Mouse (Mus musculus) lung, adult 2 months (tissue): Measurements from ENCODE around the gene Wnt5a. TPM values are rescaled to one million over a fixed set of nuclear protein-coding genes. Genes with fewer than 3 reads are reported as not detected.

Experiments used
- DNase-seq: peaks from one replicate; pipeline ENCODE4 v3.0.0; 2022
- H3K4me1 ChIP-seq: fragments of 200-500 bp; 2 replicates; pipeline ENCODE4 v1.6.1; 2011; ENCODE audit warnings: low read length; ENCODE audit not compliant: control insufficient read depth, insufficient read depth
- H3K4me3 ChIP-seq: fragments of 200-500 bp; replicated peaks from 2 replicates; pipeline ENCODE3; 2011; ENCODE audit warnings: low read depth, mild to moderate bottlenecking, control low read depth, low read length; ENCODE audit errors: extremely low read depth
- CTCF ChIP-seq: fragments of 200-500 bp; IDR thresholded peaks from 2 replicates; pipeline ENCODE4 v1.5.1; 2011; ENCODE audit warnings: mild to moderate bottlenecking, low read length, control low read depth; ENCODE audit not compliant: insufficient read depth
- POLR2A ChIP-seq: fragments of 200-500 bp; IDR thresholded peaks from 2 replicates; pipeline ENCODE4 v1.6.1; 2011; ENCODE audit warnings: low read depth, mild to moderate bottlenecking, control low read depth, low read length, borderline replicate concordance; ENCODE audit errors: extremely low read depth
- WGBS: fragments of 180-500 bp; shearing (Covaris S2); methylation state at CpG from one replicate; pipeline ENCODE4 v1.1.7; 2018; 5-methylcytosine and 5-hydroxymethylcytosine counted together
- polyA plus RNA-seq: library from polyadenylated mRNA; depleted of rRNA; stranded (reverse); fragments of >200 nt; gene quantifications from 2 replicates; pipeline ENCODE4 v1.2.3, GENCODE M21; 2012

The Wnt5a gene
- polyA plus RNA-seq, 1 experiment = 6.9 TPM

DNA sequence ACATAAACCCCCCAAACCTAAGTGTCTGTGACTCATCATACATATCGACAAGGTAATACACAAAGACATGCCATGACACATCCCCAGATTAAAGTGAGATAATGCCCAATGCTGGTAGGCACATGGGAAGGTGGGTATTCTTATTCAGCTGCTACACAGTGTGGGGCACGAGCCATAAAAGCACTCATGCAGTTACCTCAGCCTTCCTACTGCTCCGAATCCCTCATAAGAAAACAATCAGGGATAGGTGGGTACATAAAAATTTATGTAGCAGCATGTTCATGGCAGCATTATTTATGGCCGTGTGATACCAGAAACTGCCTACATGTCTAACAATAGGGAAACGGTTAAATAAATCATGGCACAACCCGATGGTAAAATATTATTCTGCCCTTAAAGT is 35.0 kb downstream of the Wnt5a start:
- no peak overlapping the region for H3K4me3 ChIP-seq
- WGBS = 82% methylated on average over 6 of the region's 6 CpGs
- no peaks in the 10 kb centered on the region for H3K4me1 ChIP-seq
- no peak for DNase-seq
- no peak for TF ChIP-seq POLR2A
- TF ChIP-seq CTCF = no peak

DNA sequence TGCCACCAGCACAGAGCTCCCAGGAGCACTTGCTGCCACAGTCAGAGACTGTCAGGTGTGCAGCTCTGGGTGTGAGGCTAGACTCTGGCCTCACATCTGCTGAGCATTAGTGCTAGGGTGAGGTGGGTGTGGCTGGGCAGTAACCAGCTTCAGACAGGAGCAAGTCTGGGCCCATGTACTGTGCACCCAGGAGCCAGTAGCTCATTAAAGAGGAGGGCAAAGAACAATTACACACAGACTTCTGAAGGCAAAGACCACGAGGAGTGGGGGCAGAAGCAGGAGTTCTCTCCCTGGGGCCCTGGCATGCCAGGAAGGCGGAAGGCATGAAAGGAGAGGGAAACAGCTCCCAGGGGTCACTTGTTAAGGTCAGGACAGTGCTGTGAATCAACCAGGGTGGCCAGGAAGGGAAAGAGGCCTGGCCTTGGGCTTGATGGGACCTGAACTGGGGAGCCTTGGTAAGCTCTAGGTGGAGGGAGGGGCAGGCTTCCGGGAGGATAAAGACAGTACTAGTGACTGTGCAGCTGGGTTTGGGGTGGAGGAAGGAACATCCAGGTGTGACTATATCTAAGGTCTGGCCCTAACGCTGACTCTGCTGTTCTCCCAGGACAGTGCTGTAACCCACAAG is 37.7 kb downstream of the Wnt5a start:
- WGBS = 54% methylated on average over 4 of the region's 4 CpGs
- Histone ChIP-seq H3K4me3 (no peak overlapping the region), H3K4me1 (no peaks in the 10 kb centered on the region)
- DNase-seq = no peak
- TF ChIP-seq CTCF (no peak), POLR2A (no peak)

DNA sequence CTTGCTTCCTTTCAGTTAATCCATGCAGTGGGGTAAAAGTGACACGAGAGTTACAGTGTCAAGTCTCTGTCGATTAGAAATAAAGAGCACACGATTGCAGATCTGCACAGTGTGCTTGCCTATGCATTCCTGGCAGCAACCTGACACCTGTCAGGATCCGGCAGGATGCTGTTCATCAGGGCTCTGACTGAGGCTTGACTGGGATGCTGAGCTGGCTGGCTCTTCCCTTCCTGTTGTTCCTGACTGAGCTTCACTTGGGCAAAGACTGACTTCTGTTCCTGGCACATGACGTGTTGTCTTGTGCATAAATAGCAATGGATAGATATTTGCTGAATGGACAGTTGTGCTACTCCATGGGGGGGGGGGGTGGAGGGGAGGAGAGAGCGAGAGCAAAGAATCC is 57.3 kb downstream of the Wnt5a start:
- no peak for DNase-seq
- TF ChIP-seq POLR2A (no peak), CTCF (no peak)
- no peak overlapping the region for H3K4me3 ChIP-seq
- WGBS = 54% methylated on average over 6 of the region's 6 CpGs
- H3K4me1 ChIP-seq = no peaks in the 10 kb centered on the region
